Mouse (Mus musculus) stomach, postnatal 0 days (tissue): ENCODE data around the gene Lhx6. TPM values are rescaled to one million over a fixed set of nuclear protein-coding genes. Genes with fewer than 3 reads are reported as not detected.

Experiments
- ATAC-seq: fragments of 200-750 bp; cut with Nextera tagmentation; 2 replicates; pipeline ENCODE4 v1.8.0; 2017; ENCODE audit not compliant: low FRiP score, low TSS enrichment
- DNase-seq: peaks from one replicate; pipeline ENCODE4 v3.0.0-alpha.2; 2016; ENCODE audit warnings: low spot score
- H3K27ac ChIP-seq: fragments of 300-500 bp; sonication (generic); replicated peaks from 2 replicates; pipeline ENCODE4 v1.5.1; 2014; ENCODE audit warnings: mild to moderate bottlenecking, control low read depth
- H3K27me3 ChIP-seq: fragments of 300-500 bp; sonication (generic); 2 replicates; pipeline ENCODE4 v1.6.1; 2014; ENCODE audit warnings: low read length; ENCODE audit not compliant: control insufficient read depth, insufficient read depth
- H3K36me3 ChIP-seq: fragments of 300-500 bp; sonication (generic); 2 replicates; pipeline ENCODE4 v1.6.1; 2014; ENCODE audit warnings: low read length, mixed read lengths; ENCODE audit not compliant: control insufficient read depth, insufficient read depth
- H3K4me1 ChIP-seq: fragments of 300-500 bp; sonication (generic); replicated peaks from 2 replicates; pipeline ENCODE4 v1.6.1; 2014; ENCODE audit warnings: antibody characterized with exemption; ENCODE audit not compliant: control insufficient read depth, insufficient read depth
- H3K4me2 ChIP-seq: fragments of 300-500 bp; sonication (generic); replicated peaks from 2 replicates; pipeline ENCODE4 v1.6.1; 2014; ENCODE audit warnings: low read depth, mild to moderate bottlenecking, control low read depth, moderate library complexity
- H3K4me3 ChIP-seq: fragments of 300-500 bp; sonication (generic); 2 replicates; pipeline ENCODE4 v1.5.1; 2014; ENCODE audit warnings: low read depth, low read length, control low read depth
- H3K9ac ChIP-seq: fragments of 300-500 bp; sonication (generic); 2 replicates; pipeline ENCODE4 v1.6.1; 2014; ENCODE audit warnings: mild to moderate bottlenecking, low read length, control low read depth, mixed read lengths
- H3K9me3 ChIP-seq: fragments of 300-500 bp; sonication (generic); 2 replicates; pipeline ENCODE4 v1.6.1; 2016; ENCODE audit warnings: low read length; ENCODE audit not compliant: control insufficient read depth
- CTCF ChIP-seq: IDR thresholded peaks from 2 replicates; pipeline ENCODE4 v1.5.1; 2016; ENCODE audit warnings: antibody characterized with exemption, low read depth, mild to moderate bottlenecking, moderate library complexity
- EP300 ChIP-seq: optimal IDR thresholded peaks from 2 replicates; pipeline ENCODE3; 2016; ENCODE audit warnings: antibody characterized with exemption
- WGBS: fragments of 180-500 bp; shearing (Covaris S2); extraction: QIAGEN DNeasy Blood & Tissue Kit; methylation state at CpG from one replicate; pipeline ENCODE4 v1.1.7; 2014; 5-methylcytosine and 5-hydroxymethylcytosine counted together
- polyA plus RNA-seq: library from polyadenylated mRNA; unstranded; fragments of >200 nt; fragmentation: Nextera tagmentation; extraction: Ambion mirVana; gene quantifications from 2 replicates; pipeline ENCODE4 v1.2.1, GENCODE M21; 2015

Gene Lhx6
- polyA plus RNA-seq, 1 experiment from 2014 or later, result 0.41 TPM

GRCm38 (mm10) chr2:36135887-36136286 is 30.7 kb upstream of the Lhx6 start:
- under 1% methylated on average over 4 of the region's 4 CpGs for WGBS
- H3K36me3 ChIP-seq, result 0 out of 2 replicates have a peak, but pooled peaks cover 9% of the 10 kb centered on the region
- H3K27ac ChIP-seq, result peak overlapping the region; percentile 87
- H3K9me3 ChIP-seq, result no peaks in the 10 kb centered on the region
- no peak for ATAC-seq
- peaks cover 3% of the 10 kb centered on the region; the same call in 1 of the 2 replicates for H3K4me1 ChIP-seq
- no peak for DNase-seq
- TF ChIP-seq CTCF (no peak), EP300 (no peak)
- peak overlapping the region; percentile 65 for H3K4me3 ChIP-seq
- H3K27me3 ChIP-seq, result no peaks in the 10 kb centered on the region
- peak overlapping the region; percentile 73 for H3K9ac ChIP-seq
- peak overlapping the region; percentile 74 for H3K4me2 ChIP-seq

- no peak overlapping the region for H3K27ac ChIP-seq
- DNase-seq (no peak), ATAC-seq (no peak)
- no peaks in the 10 kb centered on the region for H3K4me1 ChIP-seq
- H3K4me2 ChIP-seq, result no peak overlapping the region
- H3K27me3 ChIP-seq, result no peaks in the 10 kb centered on the region
- no peak overlapping the region for H3K4me3 ChIP-seq
- WGBS, result 76% methylated on average over 3 of the region's 3 CpGs
- H3K9ac ChIP-seq, result no peak overlapping the region
- no peaks in the 10 kb centered on the region for H3K9me3 ChIP-seq
- TF ChIP-seq EP300 (no peak), CTCF (no peak)
- H3K36me3 ChIP-seq, result peaks cover 18% of the 10 kb centered on the region
Measured at GRCm38 (mm10) chr2:36129051-36129450, 23.8 kb upstream of the Lhx6 start.

GRCm38 (mm10) chr2:36127973-36128372 is 22.8 kb upstream of the Lhx6 start:
- Histone ChIP-seq H3K9ac (no peak overlapping the region), H3K4me2 (no peak overlapping the region), H3K4me1 (no peaks in the 10 kb centered on the region), H3K4me3 (no peak overlapping the region), H3K27me3 (no peaks in the 10 kb centered on the region), H3K36me3 (peaks cover 18% of the 10 kb centered on the region), H3K9me3 (no peaks in the 10 kb centered on the region), H3K27ac (no peak overlapping the region)
- 59% methylated on average over 4 of the region's 4 CpGs for WGBS
- DNase-seq (no peak), ATAC-seq (no peak)
- TF ChIP-seq EP300, result no peak
- no peak for TF ChIP-seq CTCF

GRCm38 (mm10) chr2:36126795-36127429 is 21.7 kb upstream of the Lhx6 start:
- Histone ChIP-seq H3K4me2 (no peak overlapping the region), H3K4me1 (no peaks in the 10 kb centered on the region), H3K36me3 (peaks cover 26% of the 10 kb centered on the region), H3K27ac (no peak overlapping the region), H3K4me3 (no peak overlapping the region), H3K9ac (no peak overlapping the region), H3K9me3 (no peaks in the 10 kb centered on the region), H3K27me3 (no peaks in the 10 kb centered on the region)
- WGBS, result 87% methylated on average over 9 of the region's 9 CpGs
- DNase-seq, result no peak
- no peak for ATAC-seq
- TF ChIP-seq CTCF (no peak), EP300 (no peak)

GRCm38 (mm10) chr2:36112632-36113031 is 7.4 kb upstream of the Lhx6 start:
- TF ChIP-seq CTCF (peak; percentile 38), EP300 (no peak)
- WGBS, result 74% methylated on average over 3 of the region's 3 CpGs
- no peak overlapping the region for H3K9ac ChIP-seq
- ATAC-seq (no peak), DNase-seq (no peak)
- no peak overlapping the region for H3K27ac ChIP-seq
- H3K4me2 ChIP-seq, result no peak overlapping the region
- H3K4me1 ChIP-seq, result no peaks in the 10 kb centered on the region
- no peaks in the 10 kb centered on the region; the same call in 1 of the 2 replicates for H3K27me3 ChIP-seq
- H3K9me3 ChIP-seq, result no peaks in the 10 kb centered on the region
- H3K4me3 ChIP-seq, result no peak overlapping the region
- H3K36me3 ChIP-seq, result peaks cover 8% of the 10 kb centered on the region

- H3K4me1 ChIP-seq, result no peaks in the 10 kb centered on the region
- H3K4me3 ChIP-seq, result no peak overlapping the region
- no peak for ATAC-seq
- no peak overlapping the region for H3K27ac ChIP-seq
- no peak overlapping the region for H3K9ac ChIP-seq
- no peak overlapping the region for H3K4me2 ChIP-seq
- H3K9me3 ChIP-seq, result no peaks in the 10 kb centered on the region
- peaks cover 10% of the 10 kb centered on the region; the same call in 1 of the 2 replicates for H3K27me3 ChIP-seq
- 7% methylated on average over 7 of the region's 7 CpGs for WGBS
- no peak for TF ChIP-seq CTCF
- TF ChIP-seq EP300, result no peak
- H3K36me3 ChIP-seq, result no peaks in the 10 kb centered on the region
- DNase-seq, result no peak
Measured at GRCm38 (mm10) chr2:36108615-36109014, 3.4 kb upstream of the Lhx6 start.
